Mouse (Mus musculus) heart, postnatal 0 days (tissue): ENCODE results near the gene Tbc1d10a.

Experiments used
- CTCF ChIP-seq: IDR thresholded peaks from 2 replicates; pipeline ENCODE4 v1.5.1; 2016; ENCODE audit warnings: antibody characterized with exemption, control low read depth, low read depth
- EP300 ChIP-seq: IDR thresholded peaks from 2 replicates; pipeline ENCODE4 v1.6.1; 2016; ENCODE audit warnings: antibody characterized with exemption, low read depth

GRCm38 (mm10) chr11:4228463-4228862 is 41.9 kb downstream of the Tbc1d10a start:
- TF ChIP-seq CTCF (no peak), EP300 (no peak)
